Mouse (Mus musculus) B cell, adult 2 months (primary cell): Measurements from ENCODE around the gene Ifit1bl2.
"Not testable (repeated sequence)": the region's sequence is repeated elsewhere in the genome, so short reads cannot be mapped to it uniquely, and the experiment has no call there.

ENCODE experiments used
- DNase-seq, 2 experiments: peaks; one replicate each; pipeline ENCODE4 v3.0.0; 2022

The Ifit1bl2 gene

GRCm38 (mm10) chr19:34640623-34641022 is at the start of gene Ifit1bl2, which contains the start of gene Ifit1:
TSS of gene Ifit1bl2 (minus strand) at chr19:34640743.
TSS of gene Ifit1 (plus strand) at chr19:34640871.
- peak; percentile 49 to 55 for DNase-seq

- no peak for DNase-seq
Observed at GRCm38 (mm10) chr19:34685530-34685929, 45.0 kb upstream of the Ifit1bl2 start.

- DNase-seq: peak; percentile 61 to 66
Observed at GRCm38 (mm10) chr19:34684857-34685256, 44.3 kb upstream of the Ifit1bl2 start.

- DNase-seq: no peak
Observed at GRCm38 (mm10) chr19:34678428-34678827, 37.9 kb upstream of the Ifit1bl2 start.

GRCm38 (mm10) chr19:34673476-34673875 is 32.9 kb upstream of the Ifit1bl2 start:
- no peak for DNase-seq

GRCm38 (mm10) chr19:34666127-34666526 is 25.6 kb upstream of the Ifit1bl2 start:
- DNase-seq: peak; percentile 73 to 78

- no peak for DNase-seq
Observed at GRCm38 (mm10) chr19:34662740-34663139, 22.2 kb upstream of the Ifit1bl2 start.

- DNase-seq: peak; percentile 29 to 41
Observed at GRCm38 (mm10) chr19:34662067-34662507, 21.5 kb upstream of the Ifit1bl2 start.

- DNase-seq: no peak
Observed at GRCm38 (mm10) chr19:34656511-34657298, 16.2 kb upstream of the Ifit1bl2 start.

GRCm38 (mm10) chr19:34655227-34655805 is 14.8 kb upstream of the Ifit1bl2 start:
- DNase-seq: no peak

GRCm38 (mm10) chr19:34650997-34651396 is 10.5 kb upstream of the Ifit1bl2 start:
- DNase-seq: no peak

GRCm38 (mm10) chr19:34650276-34650675 is 9.7 kb upstream of the Ifit1bl2 start:
- DNase-seq: no peak

GRCm38 (mm10) chr19:34647630-34648029 is 7.1 kb upstream of the Ifit1bl2 start:
- not testable (repeated sequence) for DNase-seq

- no peak for DNase-seq
Observed at GRCm38 (mm10) chr19:34642616-34643015, 2.1 kb upstream of the Ifit1bl2 start.

- DNase-seq: peak; percentile 73 to 75
Observed at GRCm38 (mm10) chr19:34636933-34637557, 3.5 kb downstream of the Ifit1bl2 start.

- DNase-seq: no peak
Observed at GRCm38 (mm10) chr19:34633484-34633883, 7.1 kb downstream of the Ifit1bl2 start.

GRCm38 (mm10) chr19:34631487-34631886 is 9.1 kb downstream of the Ifit1bl2 start:
- DNase-seq: no peak

- DNase-seq: no peak
Observed at GRCm38 (mm10) chr19:34627496-34627895, 13.0 kb downstream of the Ifit1bl2 start.

- no peak for DNase-seq
Observed at GRCm38 (mm10) chr19:34624663-34625062, 15.9 kb downstream of the Ifit1bl2 start.

- DNase-seq: no peak
Observed at GRCm38 (mm10) chr19:34623781-34624180, 16.8 kb downstream of the Ifit1bl2 start.

GRCm38 (mm10) chr19:34620871-34621270 is 19.7 kb downstream of the Ifit1bl2 start:
- DNase-seq: no peak

- DNase-seq: not testable (repeated sequence)
Observed at GRCm38 (mm10) chr19:34612243-34613001, 28.1 kb downstream of the Ifit1bl2 start.

- DNase-seq: not testable (repeated sequence)
Observed at GRCm38 (mm10) chr19:34610118-34610517, 30.4 kb downstream of the Ifit1bl2 start.
